Mouse (Mus musculus): Measurements from ENCODE around the gene Paqr7. TPM values are rescaled to one million over a fixed set of nuclear protein-coding genes. Genes with fewer than 3 reads are reported as not detected.
A peak's percentile ranks its signal among the peaks of the same experiment; 100 is the strongest.
"Not testable (repeated sequence)": the region's sequence is repeated elsewhere in the genome, so short reads cannot be mapped to it uniquely, and the experiment has no call there.

The Paqr7 gene
- polyA plus RNA-seq, 1 experiment from 2014 or later = 14.7 TPM

DNA sequence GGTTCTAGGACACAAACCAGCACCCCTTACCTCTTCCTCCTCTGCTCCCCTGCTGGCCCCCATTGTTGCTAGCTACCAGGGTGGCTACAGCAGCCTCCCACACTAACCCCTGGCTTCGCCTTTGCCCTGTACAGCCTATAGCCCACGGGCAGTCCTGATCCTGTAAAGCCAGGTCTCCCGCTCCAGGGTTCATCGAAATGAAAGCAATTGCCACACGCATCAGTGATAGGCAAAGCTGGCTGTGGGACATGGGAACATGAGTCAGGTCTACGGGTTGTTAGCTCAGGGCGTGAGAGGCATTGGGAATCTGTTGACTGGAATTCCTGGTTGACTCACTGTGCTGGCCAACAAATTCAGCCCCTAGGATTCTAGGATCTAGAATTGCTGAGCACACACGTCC is 14.1 kb upstream of the Paqr7 start:
- no peak for ATAC-seq
- 87% methylated on average over 8 of the region's 8 CpGs for WGBS
- Histone ChIP-seq H3K4me3 (replicated peaks; ENCODE audit: low read length) (no peak overlapping the region), H3K4me2 (ENCODE audit: low read length) (no peak overlapping the region), H3K27me3 (replicated peaks; ENCODE audit: control insufficient read depth, insufficient read depth, low read length) (0 out of 2 replicates have a peak, but pooled peaks cover 2% of the 10 kb centered on the region), H3K4me1 (replicated peaks; ENCODE audit: control insufficient read depth, insufficient read depth, low read length) (peaks cover 9% of the 10 kb centered on the region), H3K27ac (ENCODE audit: low read length) (no peak overlapping the region), H3K9ac (replicated peaks; ENCODE audit: low read depth, low read length) (no peak overlapping the region), H3K36me3 (ENCODE audit: control insufficient read depth, insufficient read depth) (no peaks in the 10 kb centered on the region), H3K9me3 (ENCODE audit: control insufficient read depth, low read length) (no peaks in the 10 kb centered on the region)

DNA sequence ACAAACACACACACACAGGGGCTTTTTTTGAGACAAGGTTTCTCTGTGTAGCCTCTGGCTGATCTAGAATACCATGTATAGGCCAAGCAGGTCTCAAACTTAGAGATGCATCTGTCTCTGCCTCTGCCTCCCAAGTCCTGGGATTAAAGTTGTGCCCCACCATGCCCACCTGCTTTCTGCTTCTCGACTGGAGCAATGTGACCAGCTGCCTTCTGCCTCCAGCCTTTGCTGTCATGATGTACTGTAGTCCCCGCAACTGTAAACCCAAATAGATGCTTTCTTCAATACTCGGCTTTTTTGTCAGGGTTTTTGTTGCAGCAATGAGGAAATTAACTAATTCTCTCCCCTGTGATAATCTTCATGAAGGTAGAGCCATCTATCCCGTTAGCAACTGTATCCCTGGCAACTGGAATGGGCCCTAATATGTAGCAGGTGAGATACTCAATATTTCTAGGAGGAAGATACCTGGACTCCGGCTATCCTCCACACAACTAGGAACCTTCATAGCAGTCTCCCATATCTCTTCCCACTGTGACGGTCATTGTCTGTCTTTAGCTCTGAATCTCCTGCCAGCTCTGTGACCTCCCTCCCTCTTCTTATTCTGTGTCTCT is 13.3 kb upstream of the Paqr7 start:
- no peak overlapping the region for H3K4me2 ChIP-seq (ENCODE audit: low read length)
- peaks cover 3% of the 10 kb centered on the region; the same call in 1 of the 2 replicates for H3K4me1 ChIP-seq (replicated peaks; ENCODE audit: control insufficient read depth, insufficient read depth, low read length)
- H3K4me3 ChIP-seq (replicated peaks; ENCODE audit: low read length) = no peak overlapping the region
- no peak overlapping the region for H3K9ac ChIP-seq (replicated peaks; ENCODE audit: low read depth, low read length)
- H3K9me3 ChIP-seq (ENCODE audit: control insufficient read depth, low read length) = no peaks in the 10 kb centered on the region
- WGBS = 60% methylated on average over 6 of the region's 6 CpGs
- H3K27ac ChIP-seq (ENCODE audit: low read length) = no peak overlapping the region
- H3K36me3 ChIP-seq (ENCODE audit: control insufficient read depth, insufficient read depth) = no peaks in the 10 kb centered on the region
- H3K27me3 ChIP-seq (replicated peaks; ENCODE audit: control insufficient read depth, insufficient read depth, low read length) = 0 out of 2 replicates have a peak, but pooled peaks cover 2% of the 10 kb centered on the region
- ATAC-seq = no peak

DNA sequence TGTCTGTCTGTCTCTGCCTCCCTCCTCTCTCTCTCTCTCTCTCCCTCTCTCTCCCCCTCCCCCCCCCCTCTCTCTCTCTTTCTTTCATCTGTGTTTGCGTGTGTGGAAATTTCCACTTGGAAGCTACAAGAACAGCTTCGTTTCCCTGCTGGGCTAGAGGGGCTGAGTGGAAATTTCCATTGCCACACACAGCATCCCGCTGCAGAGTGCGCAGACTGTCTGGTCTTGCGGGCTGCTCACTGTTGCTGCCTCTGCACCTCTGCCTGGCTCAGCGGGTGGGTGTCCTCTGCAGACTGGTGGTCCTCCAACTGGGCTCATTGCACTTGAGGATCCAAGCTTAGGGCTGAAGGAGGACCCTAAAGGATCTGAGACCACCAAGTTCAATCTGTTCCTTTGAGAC is 12.8 kb upstream of the Paqr7 start:
- ATAC-seq = no peak
- H3K27ac ChIP-seq (ENCODE audit: low read length) = no peak overlapping the region
- H3K27me3 ChIP-seq (replicated peaks; ENCODE audit: control insufficient read depth, insufficient read depth, low read length) = 0 out of 2 replicates have a peak, but pooled peaks cover 2% of the 10 kb centered on the region
- H3K4me3 ChIP-seq (replicated peaks; ENCODE audit: low read length) = no peak overlapping the region
- no peaks in the 10 kb centered on the region for H3K9me3 ChIP-seq (ENCODE audit: control insufficient read depth, low read length)
- no peaks in the 10 kb centered on the region for H3K36me3 ChIP-seq (ENCODE audit: control insufficient read depth, insufficient read depth)
- WGBS = 45% methylated on average over 6 of the region's 6 CpGs
- H3K4me2 ChIP-seq (ENCODE audit: low read length) = no peak overlapping the region
- 0 out of 2 replicates have a peak overlapping the region, but pooled peaks have one; percentile 27 for H3K9ac ChIP-seq (replicated peaks; ENCODE audit: low read depth, low read length)
- H3K4me1 ChIP-seq (replicated peaks; ENCODE audit: control insufficient read depth, insufficient read depth, low read length) = no peaks in the 10 kb centered on the region

DNA sequence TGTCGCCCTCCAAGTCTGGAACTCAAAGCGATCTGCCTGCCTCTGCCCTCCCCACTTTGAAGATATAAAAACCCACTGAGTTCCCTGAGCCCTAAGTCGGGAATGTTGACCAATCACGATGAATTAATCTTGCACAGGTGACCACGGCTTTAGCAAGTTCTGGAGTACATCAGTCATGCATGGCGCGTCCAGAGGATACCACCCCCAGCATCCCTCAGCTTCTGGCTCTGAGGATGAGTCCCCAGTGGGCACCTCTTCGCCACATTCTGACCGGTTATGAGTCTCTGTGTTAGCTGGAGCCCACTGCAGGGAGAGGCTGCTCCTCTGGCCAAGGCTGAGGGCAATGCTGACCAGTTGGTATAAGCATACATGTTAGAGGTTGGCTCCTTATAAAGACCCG is 12.3 kb upstream of the Paqr7 start:
- 88% methylated on average over 10 of the region's 10 CpGs for WGBS
- Histone ChIP-seq H3K4me2 (ENCODE audit: low read length) (no peak overlapping the region), H3K4me3 (replicated peaks; ENCODE audit: low read length) (no peak overlapping the region), H3K27me3 (replicated peaks; ENCODE audit: control insufficient read depth, insufficient read depth, low read length) (0 out of 2 replicates have a peak, but pooled peaks cover 2% of the 10 kb centered on the region), H3K9ac (replicated peaks; ENCODE audit: low read depth, low read length) (no peak overlapping the region), H3K4me1 (replicated peaks; ENCODE audit: control insufficient read depth, insufficient read depth, low read length) (no peaks in the 10 kb centered on the region), H3K36me3 (ENCODE audit: control insufficient read depth, insufficient read depth) (no peaks in the 10 kb centered on the region), H3K9me3 (ENCODE audit: control insufficient read depth, low read length) (no peaks in the 10 kb centered on the region), H3K27ac (ENCODE audit: low read length) (no peak overlapping the region)
- ATAC-seq = no peak

DNA sequence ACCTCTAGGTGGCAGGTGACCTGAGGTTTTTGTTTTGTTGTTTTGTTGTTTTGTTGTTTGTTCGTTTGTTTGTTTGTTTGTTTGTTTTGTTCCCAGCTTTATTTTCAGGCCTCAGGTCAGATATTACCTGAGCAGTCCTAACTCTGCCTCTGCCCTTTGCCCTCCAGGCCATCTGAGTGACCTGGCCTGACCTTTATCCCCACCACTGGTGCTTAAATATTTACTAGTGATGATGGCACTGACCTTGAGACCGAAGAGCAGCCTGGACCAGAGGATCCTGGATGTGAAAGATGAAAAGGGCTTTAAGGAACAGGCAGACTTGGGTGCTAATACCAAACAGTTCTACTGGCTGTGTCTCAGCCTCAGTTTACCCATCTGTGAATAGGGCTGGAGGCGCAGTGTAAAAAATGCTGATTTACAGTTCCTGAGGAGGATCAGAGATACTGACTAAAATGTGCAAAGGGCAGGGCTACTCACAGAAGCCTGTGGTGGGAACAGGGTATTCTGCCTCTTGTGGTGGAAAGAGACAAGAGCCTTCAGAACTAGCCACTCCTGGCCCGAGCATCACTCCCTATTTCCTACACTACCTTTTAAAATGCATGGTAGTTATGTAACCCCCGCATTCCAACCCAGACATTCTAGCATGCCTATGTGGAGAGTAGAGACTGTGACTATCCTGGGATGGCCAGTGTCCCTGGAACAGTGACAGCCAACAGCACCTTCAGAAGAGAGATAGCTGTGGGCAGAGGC is 11.2 kb upstream of the Paqr7 start:
- no peaks in the 10 kb centered on the region for H3K9me3 ChIP-seq (ENCODE audit: control insufficient read depth, low read length)
- H3K4me2 ChIP-seq (ENCODE audit: low read length) = no peak overlapping the region
- H3K36me3 ChIP-seq (ENCODE audit: control insufficient read depth, insufficient read depth) = no peaks in the 10 kb centered on the region
- 87% methylated on average over 5 of the region's 5 CpGs for WGBS
- no peaks in the 10 kb centered on the region for H3K4me1 ChIP-seq (replicated peaks; ENCODE audit: control insufficient read depth, insufficient read depth, low read length)
- ATAC-seq = no peak
- no peak overlapping the region for H3K9ac ChIP-seq (replicated peaks; ENCODE audit: low read depth, low read length)
- H3K27me3 ChIP-seq (replicated peaks; ENCODE audit: control insufficient read depth, insufficient read depth, low read length) = 0 out of 2 replicates have a peak, but pooled peaks cover 2% of the 10 kb centered on the region
- H3K4me3 ChIP-seq (replicated peaks; ENCODE audit: low read length) = no peak overlapping the region
- no peak overlapping the region for H3K27ac ChIP-seq (ENCODE audit: low read length)

DNA sequence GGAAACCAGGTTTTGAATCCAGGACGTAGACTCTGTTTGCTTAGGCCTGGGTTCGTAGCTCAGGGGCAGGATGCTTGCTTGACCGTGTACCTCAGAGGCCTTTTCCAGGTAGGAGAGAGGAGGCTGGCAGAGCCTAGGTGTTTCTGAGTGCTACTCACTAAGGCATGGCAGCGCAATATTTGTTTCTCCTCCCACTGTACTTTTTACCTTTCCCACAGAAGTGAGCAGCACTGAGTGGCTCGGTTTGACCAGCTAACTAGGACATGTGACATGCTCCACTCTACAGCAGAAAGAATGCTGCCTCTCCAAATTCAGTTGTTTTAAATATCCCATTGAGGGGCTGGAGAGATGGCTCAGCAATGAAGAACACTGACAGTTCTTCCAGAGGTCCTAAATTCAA is 8.3 kb upstream of the Paqr7 start:
- Histone ChIP-seq H3K9me3 (ENCODE audit: control insufficient read depth, low read length) (no peaks in the 10 kb centered on the region), H3K4me3 (replicated peaks; ENCODE audit: low read length) (no peak overlapping the region), H3K9ac (replicated peaks; ENCODE audit: low read depth, low read length) (no peak overlapping the region), H3K27me3 (replicated peaks; ENCODE audit: control insufficient read depth, insufficient read depth, low read length) (no peaks in the 10 kb centered on the region), H3K36me3 (ENCODE audit: control insufficient read depth, insufficient read depth) (no peaks in the 10 kb centered on the region), H3K4me1 (replicated peaks; ENCODE audit: control insufficient read depth, insufficient read depth, low read length) (no peaks in the 10 kb centered on the region), H3K27ac (ENCODE audit: low read length) (no peak overlapping the region), H3K4me2 (ENCODE audit: low read length) (no peak overlapping the region)
- 96% methylated on average over 5 of the region's 5 CpGs for WGBS
- no peak for ATAC-seq

DNA sequence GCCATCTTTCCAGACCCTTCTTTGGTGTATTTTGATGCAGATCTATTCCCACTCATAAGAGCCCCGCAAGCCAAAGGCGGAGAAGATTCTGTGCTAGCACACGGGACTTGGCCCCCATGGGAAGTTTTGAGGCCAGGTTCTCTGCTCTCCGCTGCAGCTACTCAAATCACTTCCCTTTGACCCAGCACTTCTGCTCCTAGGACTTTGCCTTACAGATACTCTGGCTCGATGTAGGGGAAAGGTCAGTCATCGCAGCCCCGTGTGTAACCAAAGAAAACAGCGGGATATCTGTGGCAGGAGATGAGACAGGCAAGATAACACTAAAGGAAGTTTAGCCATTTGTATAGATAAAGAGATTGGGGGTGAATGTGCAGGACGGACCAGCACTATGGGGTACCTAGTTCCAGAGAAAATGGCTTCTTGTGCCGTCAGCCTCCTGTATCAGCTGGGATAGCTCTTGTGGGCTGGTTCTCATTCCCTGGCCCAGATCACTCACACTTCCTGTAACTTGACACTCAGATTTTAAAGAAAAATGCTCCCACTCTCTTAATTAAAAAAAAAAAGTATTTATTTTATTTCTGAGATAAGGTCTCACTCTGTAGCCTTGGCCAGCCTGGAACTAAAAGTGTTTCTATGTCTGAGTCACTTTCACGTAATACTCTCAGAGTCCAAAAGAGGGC is 6.4 kb upstream of the Paqr7 start:
- Histone ChIP-seq H3K9me3 (ENCODE audit: control insufficient read depth, low read length) (no peaks in the 10 kb centered on the region), H3K4me3 (replicated peaks; ENCODE audit: low read length) (no peak overlapping the region)
- WGBS = 91% methylated on average over 11 of the region's 11 CpGs

DNA sequence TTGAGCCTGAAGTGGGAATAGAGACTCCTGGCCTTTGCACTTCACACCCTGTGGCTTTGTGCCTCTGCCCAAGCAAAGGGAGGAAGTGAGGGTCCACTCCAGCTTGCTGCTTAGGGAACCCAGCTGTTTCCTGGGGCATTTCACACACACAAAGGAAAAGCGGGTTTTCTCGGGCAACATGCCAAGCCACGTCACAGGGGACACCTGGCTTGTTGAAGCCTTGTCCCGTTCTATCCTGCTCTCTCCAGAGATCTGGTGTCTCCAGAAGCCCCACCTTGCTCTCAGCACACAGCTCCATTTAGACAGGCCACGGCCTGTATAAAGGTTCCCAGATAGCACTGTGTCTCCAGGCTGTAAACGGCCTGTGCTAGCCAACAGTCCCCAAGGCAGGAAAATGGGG is 4.8 kb upstream of the Paqr7 start:
- no peak for ATAC-seq
- Histone ChIP-seq H3K4me2 (ENCODE audit: low read length) (no peak overlapping the region), H3K27me3 (replicated peaks; ENCODE audit: control insufficient read depth, insufficient read depth, low read length) (no peaks in the 10 kb centered on the region), H3K36me3 (ENCODE audit: control insufficient read depth, insufficient read depth) (no peaks in the 10 kb centered on the region), H3K9ac (replicated peaks; ENCODE audit: low read depth, low read length) (no peak overlapping the region), H3K27ac (ENCODE audit: low read length) (no peak overlapping the region), H3K9me3 (ENCODE audit: control insufficient read depth, low read length) (no peaks in the 10 kb centered on the region), H3K4me3 (replicated peaks; ENCODE audit: low read length) (no peak overlapping the region), H3K4me1 (replicated peaks; ENCODE audit: control insufficient read depth, insufficient read depth, low read length) (peaks cover 2% of the 10 kb centered on the region; the same call in 1 of the 2 replicates)
- 56% methylated on average over 6 of the region's 6 CpGs for WGBS

More for the DNA sequence above, 6.4 kb upstream of the Paqr7 start:
- H3K4me2 ChIP-seq (ENCODE audit: low read length) = no peak overlapping the region
- H3K27me3 ChIP-seq (replicated peaks; ENCODE audit: control insufficient read depth, insufficient read depth, low read length) = no peaks in the 10 kb centered on the region
- H3K9ac ChIP-seq (replicated peaks; ENCODE audit: low read depth, low read length) = no peak overlapping the region
- H3K27ac ChIP-seq (ENCODE audit: low read length) = no peak overlapping the region
- 0 out of 2 replicates have a peak, but pooled peaks cover 2% of the 10 kb centered on the region for H3K4me1 ChIP-seq (replicated peaks; ENCODE audit: control insufficient read depth, insufficient read depth, low read length)
- H3K36me3 ChIP-seq (ENCODE audit: control insufficient read depth, insufficient read depth) = no peaks in the 10 kb centered on the region
- no peak for ATAC-seq

DNA sequence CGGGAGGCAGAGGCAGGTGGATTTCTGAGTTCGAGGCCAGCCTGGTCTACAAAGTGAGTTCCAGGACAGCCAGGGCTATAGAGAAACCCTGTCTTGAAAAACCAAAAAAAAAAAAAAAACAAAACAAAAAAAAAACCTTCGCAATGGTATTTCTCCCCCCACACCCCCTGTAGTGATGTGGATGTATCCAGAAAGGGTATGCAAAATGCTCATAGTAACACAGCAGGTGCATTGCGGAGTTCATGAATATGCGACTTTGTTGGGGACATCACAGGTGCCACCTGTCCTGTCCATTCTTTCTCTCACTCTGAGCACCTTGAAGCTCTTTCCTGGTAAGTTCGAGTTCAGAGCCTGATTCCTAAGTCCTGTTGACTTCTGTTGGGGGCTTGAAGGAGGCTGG is 2.3 kb upstream of the Paqr7 start:
- H3K27ac ChIP-seq (ENCODE audit: low read length); H3K27me3 ChIP-seq (replicated peaks; ENCODE audit: control insufficient read depth, insufficient read depth, low read length); ATAC-seq; H3K4me2 ChIP-seq (ENCODE audit: low read length); H3K9ac ChIP-seq (replicated peaks; ENCODE audit: low read depth, low read length); H3K4me3 ChIP-seq (replicated peaks; ENCODE audit: low read length); H3K9me3 ChIP-seq (ENCODE audit: control insufficient read depth, low read length); H3K36me3 ChIP-seq (ENCODE audit: control insufficient read depth, insufficient read depth): not testable (repeated sequence)
- H3K4me1 ChIP-seq (replicated peaks; ENCODE audit: control insufficient read depth, insufficient read depth, low read length) = peaks cover 12% of the 10 kb centered on the region
- WGBS = 88% methylated on average over 6 of the region's 6 CpGs
